Comparison of ENCODE assay signal across 22 mouse cellular contexts in the genomic region with DNA sequence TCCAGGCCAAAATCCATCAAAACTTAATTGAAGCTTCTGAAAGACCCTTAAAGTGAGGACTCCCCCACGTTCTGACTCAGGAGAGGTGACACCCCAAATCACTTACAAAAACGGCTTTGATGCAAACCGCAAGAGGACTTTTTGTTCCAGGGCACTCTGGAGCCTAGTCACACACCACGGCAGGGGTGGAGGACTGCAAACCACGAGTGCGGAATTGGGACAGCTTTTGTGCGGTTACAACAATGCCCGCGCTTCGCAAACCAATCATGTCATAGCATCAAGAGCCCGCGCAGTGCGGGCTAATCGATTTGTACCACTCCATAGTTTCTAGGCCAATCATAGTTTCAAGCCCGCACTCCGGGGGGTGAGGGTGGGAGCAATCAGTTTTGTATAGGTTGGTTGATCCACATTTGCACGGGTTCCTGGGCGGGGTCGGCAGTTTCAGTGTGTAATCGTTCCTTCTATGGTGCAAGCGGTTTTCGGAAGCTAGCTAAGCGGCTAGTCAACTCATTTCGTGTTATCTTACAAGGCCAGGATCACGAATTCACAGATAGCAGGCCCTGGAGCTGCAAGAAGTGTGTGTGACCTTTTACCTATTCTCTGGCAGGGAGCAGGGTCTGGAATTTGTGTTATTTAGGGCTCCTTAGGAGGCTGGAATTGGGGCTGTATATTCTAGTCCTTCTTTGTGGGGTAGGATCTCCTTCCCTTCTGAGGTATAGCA. TPM values are rescaled to one million over a fixed set of nuclear protein-coding genes. Genes with fewer than 3 reads are reported as not detected.
DNase-seq lines count a peak whose midpoint lies in the region; ATAC-seq and TF ChIP-seq lines count a peak whose summit lies in the region.
"Had no signal": no experiment of that assay in that cellular context is flagged by ENCODE, and none has a peak within 500 bp of the region (broad histone marks: within the 10 kb centered on the region; RNA-seq: fewer than 3 reads in every experiment).

No protein-coding gene starts in this region.

- H3K4me1 ChIP-seq in liver, embryonic 13.5 days (replicated peaks): no peaks in the 10 kb centered on the region
- no peaks in the 10 kb centered on the region for H3K4me1 ChIP-seq in liver, embryonic 11.5 days (replicated peaks; ENCODE audit: control insufficient read depth, insufficient read depth, low read length)
- peaks cover 3 to 4% of the 10 kb centered on the region in 2 experiments; a peak in 2 of 4 replicates for H3K4me1 ChIP-seq in ES-E14 (ENCODE audit: control insufficient read depth in 2 of 2, insufficient read depth in 2 of 2, low read length in 2 of 2, poor library complexity in 1 of 2)
- H3K4me1 ChIP-seq: forebrain, embryonic 13.5 days; hindbrain, embryonic 12.5 days had no signal

- intact Hi-C loops in left cerebral cortex, postnatal 14 days (cut with DNase I): no loop called here

- peaks cover 8% of the 10 kb centered on the region for H3K9me3 ChIP-seq in liver, embryonic 13.5 days (replicated peaks)
- 0 out of 2 replicates have a peak, but pooled peaks cover 4% of the 10 kb centered on the region for H3K9me3 ChIP-seq in liver, embryonic 11.5 days (ENCODE audit: control insufficient read depth, low read length)
- H3K9me3 ChIP-seq in ES-E14 (ENCODE audit: control insufficient read depth, insufficient read depth, low read depth, low read length): no peaks in the 10 kb centered on the region
- H3K9me3 ChIP-seq: forebrain, embryonic 13.5 days had no signal

- no peaks in the 10 kb centered on the region for H3K27me3 ChIP-seq in liver, embryonic 13.5 days
- no peaks in the 10 kb centered on the region for H3K27me3 ChIP-seq in liver, embryonic 11.5 days (replicated peaks; ENCODE audit: control insufficient read depth, insufficient read depth, low read length)
- H3K27me3 ChIP-seq: CH12.LX; forebrain, embryonic 13.5 days; heart, embryonic 13.5 days; hindbrain, embryonic 12.5 days had no signal

- no peaks in the 10 kb centered on the region for H3K36me3 ChIP-seq in liver, embryonic 13.5 days
- H3K36me3 ChIP-seq in liver, embryonic 11.5 days (ENCODE audit: control insufficient read depth, insufficient read depth, low read length): no peaks in the 10 kb centered on the region
- H3K36me3 ChIP-seq in ES-E14 (ENCODE audit: control insufficient read depth, insufficient read depth, low read length, poor library complexity, severe bottlenecking): no peaks in the 10 kb centered on the region; the same call in 1 of the 2 replicates
- H3K36me3 ChIP-seq: embryonic facial prominence, embryonic 10.5 days; heart, embryonic 13.5 days; hindbrain, embryonic 12.5 days had no signal

- H3K4me3 ChIP-seq in liver, embryonic 13.5 days (replicated peaks): no peak overlapping the region
- no peak overlapping the region for H3K4me3 ChIP-seq in liver, embryonic 11.5 days (ENCODE audit: low read depth, low read length)
- H3K4me3 ChIP-seq in ES-E14 (ENCODE audit: insufficient read depth in 1 of 2, low read depth in 1 of 2, low read length in 2 of 2, poor library complexity in 1 of 2, severe bottlenecking in 1 of 2): peak overlapping the region; percentile 49 to 66
- H3K4me3 ChIP-seq: embryonic facial prominence, embryonic 10.5 days; forebrain, embryonic 13.5 days; gastrocnemius, adult 2 months; heart, embryonic 13.5 days; hindbrain, embryonic 12.5 days had no signal

- peak; percentile 1 for DNase-seq in liver, embryonic 13.5 days
- no peak for DNase-seq in liver, embryonic 11.5 days (ENCODE audit: low spot score)
- DNase-seq in ES-E14 (ENCODE audit: low read depth, low spot score): peak; percentile 97
- peak; percentile 99 for DNase-seq in R1 (ENCODE audit: low read depth, low spot score)
- peak; percentile 39 for DNase-seq in yolk sac, embryonic 10.5 days (ENCODE audit: low spot score)
- DNase-seq in urinary bladder, adult 18-20 months (ENCODE audit: low spot score in 2 of 2): no peak
- DNase-seq in kidney, postnatal 4 days: no peak
- DNase-seq in left cerebral cortex, postnatal 14 days (ENCODE audit: low spot score in 2 of 2): no peak
- DNase-seq: adrenal gland, adult 8-10 months; adrenal gland, postnatal 36 days; cerebellum, adult 2 months; cerebellum, postnatal 10 days; forebrain, postnatal 0 days; gastrocnemius, adult 2 months; gastrocnemius, postnatal 25 days; heart, postnatal 4 days had no signal

- H3K27ac ChIP-seq in liver, embryonic 13.5 days: no peak overlapping the region
- no peak overlapping the region for H3K27ac ChIP-seq in liver, embryonic 11.5 days (ENCODE audit: low read depth, low read length)
- H3K27ac ChIP-seq in ES-E14 (ENCODE audit: insufficient read depth, low read depth, low read length, poor library complexity, severe bottlenecking): peak overlapping the region; percentile 37; the same call in 1 of the 2 replicates
- H3K27ac ChIP-seq: embryonic facial prominence, embryonic 10.5 days; forebrain, embryonic 13.5 days; gastrocnemius, adult 2 months; heart, embryonic 13.5 days; hindbrain, embryonic 12.5 days; hindbrain, postnatal 0 days had no signal

- no peak overlapping the region for H3K4me2 ChIP-seq in liver, embryonic 13.5 days
- H3K4me2 ChIP-seq in liver, embryonic 11.5 days: no peak overlapping the region
- H3K4me2 ChIP-seq: forebrain, embryonic 13.5 days; heart, embryonic 13.5 days; hindbrain, embryonic 12.5 days had no signal

- 80% methylated on average over 25 of the region's 25 CpGs for WGBS in liver, embryonic 13.5 days (ENCODE audit: insufficient replicate concordance)
- 85% methylated on average over 25 of the region's 25 CpGs for WGBS in liver, embryonic 11.5 days

- in situ Hi-C loops in ES-E14 (cut with MboI; ENCODE audit: low sequenced_read_pairs in 2 of 2, unreplicated experiment in 2 of 2): no loop called here

- no peak overlapping the region for H3K9ac ChIP-seq in liver, embryonic 13.5 days
- no peak overlapping the region for H3K9ac ChIP-seq in liver, embryonic 11.5 days (ENCODE audit: low read depth, low read length)
- H3K9ac ChIP-seq in ES-E14 (ENCODE audit: insufficient read depth, low read depth, low read length, poor library complexity, severe bottlenecking): peak overlapping the region; percentile 76
- H3K9ac ChIP-seq: forebrain, embryonic 13.5 days; forebrain, postnatal 0 days; heart, embryonic 13.5 days; hindbrain, embryonic 12.5 days had no signal

- no peak for ATAC-seq in liver, embryonic 13.5 days (ENCODE audit: low read depth)
- ATAC-seq in liver, embryonic 11.5 days (replicated peaks; ENCODE audit: low FRiP score): no peak
- ATAC-seq: forebrain, embryonic 13.5 days; forebrain, postnatal 0 days; hindbrain, postnatal 0 days had no signal

TF ChIP-seq in ES-E14, 5 proteins besides CTCF, POLR2A, EP300 and RAD21:
- TF ChIP-seq ZC3H11A (IDR thresholded peaks at IDR 0.05; ENCODE audit: borderline replicate concordance, low read depth, low read length): no peak
- TF ChIP-seq ZNF384 (IDR thresholded peaks at IDR 0.05; ENCODE audit: low read depth, low read length): no peak
- no peak for TF ChIP-seq HCFC1 (IDR thresholded peaks at IDR 0.05; ENCODE audit: borderline replicate concordance, insufficient read depth, low read length)
- no peak for TF ChIP-seq CHD2 (IDR thresholded peaks at IDR 0.05; ENCODE audit: low read depth, low read length)
- no peak for TF ChIP-seq MAFK (IDR thresholded peaks at IDR 0.05; ENCODE audit: insufficient read depth, low read depth, low read length)

RNA-seq across cellular contexts. Expression of a gene that starts 5.2 kb away (rescaled TPM):
- 1.2 and 1.4 TPM in 2 replicates for polyA plus RNA-seq in liver, embryonic 13.5 days (2015; fragmentation: Nextera tagmentation; extraction: Ambion mirVana)
- 0.37 and 1.0 TPM in 2 replicates for polyA plus RNA-seq in liver, embryonic 11.5 days (2014; fragmentation: Nextera tagmentation; extraction: Ambion mirVana)
- 21.1 and 33.5 TPM in 2 replicates for total RNA-seq in ES-E14 (2012; rRNA removed)
- total RNA-seq in left cerebral cortex, postnatal 14 days (2021): under 1 TPM; 0.35 to 0.51 TPM

RNA-seq across cellular contexts. Expression of a gene that starts 24.7 kb away (rescaled TPM):
- polyA plus RNA-seq in liver, embryonic 13.5 days (2015; fragmentation: Nextera tagmentation; extraction: Ambion mirVana): 0.45 and 0.57 TPM in 2 replicates
- 0.75 and 1.1 TPM in 2 replicates for polyA plus RNA-seq in liver, embryonic 11.5 days (2014; fragmentation: Nextera tagmentation; extraction: Ambion mirVana)
- total RNA-seq in ES-E14 (2012; rRNA removed): 1.0 and 1.1 TPM in 2 replicates
- total RNA-seq in left cerebral cortex, postnatal 14 days (2021): under 1 TPM; 0.42 to 0.49 TPM

RNA-seq across cellular contexts. Expression of a gene that starts 29.4 kb away (rescaled TPM):
- 0.77 and 1.3 TPM in 2 replicates for polyA plus RNA-seq in liver, embryonic 13.5 days (2015; fragmentation: Nextera tagmentation; extraction: Ambion mirVana)
- 0.78 and 1.1 TPM in 2 replicates for polyA plus RNA-seq in liver, embryonic 11.5 days (2014; fragmentation: Nextera tagmentation; extraction: Ambion mirVana)
- 0.18 TPM in 1 of 2 replicates, not detected in the other for total RNA-seq in ES-E14 (2012; rRNA removed)
- total RNA-seq in left cerebral cortex, postnatal 14 days (2021): not detected
- total RNA-seq: hindbrain, postnatal 0 days had no signal
- polyA plus RNA-seq: cerebellum, adult 2 months; hindbrain, embryonic 12.5 days had no signal

Comparison
In these comparisons a context has a peak if more than half of its experiments do, and no peak if none do; other contexts are left out.
1. DNase-seq: peak in liver, embryonic 13.5 days (single experiment), ES-E14 (single experiment), R1 (single experiment) and yolk sac, embryonic 10.5 days (single experiment); none in liver, embryonic 11.5 days (single experiment), urinary bladder, adult 18-20 months (0 of 2), kidney, postnatal 4 days (0 of 2) and left cerebral cortex, postnatal 14 days (0 of 2).
2. H3K4me3 ChIP-seq: peak in ES-E14 (2 of 2); none in liver, embryonic 13.5 days (single experiment) and liver, embryonic 11.5 days (single experiment).
3. RNA of a gene that starts 5.2 kb away (total RNA-seq): 21.1 to 33.5 TPM in ES-E14; 0.35 to 0.51 TPM in left cerebral cortex, postnatal 14 days; every median in the first group is over 10 times any median in the second.